Mouse (Mus musculus) testis, adult 2 months (tissue): ENCODE measurements around the gene Pitpna.

Experiments used
- CTCF ChIP-seq: fragments of 200-500 bp; IDR thresholded peaks from 2 replicates; pipeline ENCODE4 v1.5.1; 2012; ENCODE audit warnings: low read depth, mild to moderate bottlenecking, inconsistent platforms, low read length, moderate library complexity; ENCODE audit not compliant: control insufficient read depth, insufficient read depth, insufficient replicate concordance
- POLR2A ChIP-seq: fragments of 200-500 bp; IDR thresholded peaks from 2 replicates; pipeline ENCODE4 v1.6.1; 2012; ENCODE audit warnings: low read depth, mild to moderate bottlenecking, inconsistent platforms, low read length, moderate library complexity; ENCODE audit not compliant: control insufficient read depth

DNA sequence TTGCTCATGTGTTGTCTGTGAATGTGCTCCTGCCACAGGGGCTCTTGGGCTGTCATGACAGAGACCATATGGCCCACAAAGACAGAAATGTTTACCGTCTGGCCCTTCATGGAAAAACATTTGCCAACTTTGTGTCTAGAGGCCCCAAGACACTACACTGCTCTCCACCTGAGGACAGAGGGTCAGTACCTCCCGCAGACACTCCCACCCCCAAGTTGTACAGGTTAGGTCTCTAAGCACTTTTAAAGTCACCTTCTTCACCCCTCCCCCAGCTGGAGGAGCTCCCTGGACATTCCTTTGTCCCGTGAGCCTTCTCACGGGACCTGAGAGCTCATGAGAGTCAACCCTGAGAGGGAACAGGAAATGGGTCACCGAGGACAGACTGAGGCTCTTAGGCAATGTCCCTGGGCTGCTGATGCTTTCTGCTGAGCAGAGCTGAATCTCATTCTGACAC is 38.2 kb upstream of the Pitpna start:
- TF ChIP-seq POLR2A = no peak
- TF ChIP-seq CTCF = no peak
